Mouse (Mus musculus): ENCODE data around the gene Tomm22.

GRCm38 (mm10) chr15:79641135-79641817 lies 29.4 kb upstream of the Tomm22 start:
- TF ChIP-seq CTCF (IDR thresholded peaks at IDR 0.05; ENCODE audit: insufficient read depth, low read depth, low read length) (no peak), POLR2A (IDR thresholded peaks at IDR 0.05; ENCODE audit: insufficient read depth, low read depth, low read length) (no peak)
